Mouse (Mus musculus): ENCODE data around the gene Gm5105.

GRCm38 (mm10) chr3:138095718-138096117 lies 28.5 kb upstream of the Gm5105 start:
- no peak for TF ChIP-seq GATA1 (IDR thresholded peaks at IDR 0.05; ENCODE audit: borderline replicate concordance, low read length)
- no peak for TF ChIP-seq FLI1 (IDR thresholded peaks at IDR 0.05; ENCODE audit: low read length)
